Mouse (Mus musculus): ENCODE data around the gene Rrp15. TPM values are rescaled to one million over a fixed set of nuclear protein-coding genes. Genes with fewer than 3 reads are reported as not detected.

Gene Rrp15
- total RNA-seq, 2 experiments from 2014 or later = 13.1 to 15.8 TPM

- peak within 1 kb of the TSS; percentile 83 for H3K4me3 ChIP-seq
- peak within 1 kb of the TSS; percentile 63 for H3K27ac ChIP-seq
- DNase-seq (ENCODE audit: extremely low spot score in 1 of 2, low spot score in 2 of 2) = peak; percentile 26 to 29
- no peak for TF ChIP-seq CTCF (IDR thresholded peaks at IDR 0.05)
- intact Hi-C loops (cut with DNase I) = loop anchor here (5.0 kb wide), 3 partner anchors 99 to 464 kb away; no protein-coding TSS in a partner anchor
Measured at GRCm38 (mm10) chr1:186705915-186706248, 43.3 kb downstream of the Rrp15 start, which contains the start of gene Tgfb2. Gene Tgfb2 (minus strand): TSS chr1:186705989.

- peak; percentile 56 to 64 for DNase-seq (ENCODE audit: extremely low spot score in 1 of 2, low spot score in 2 of 2)
- Histone ChIP-seq H3K4me3 (peak overlapping the region; percentile 83), H3K27ac (peak overlapping the region; percentile 63)
- intact Hi-C loops (cut with DNase I) = loop anchor here (5.0 kb wide), 3 partner anchors 98 to 463 kb away; no protein-coding TSS in a partner anchor
- TF ChIP-seq CTCF (IDR thresholded peaks at IDR 0.05) = peak; percentile 20
Measured at GRCm38 (mm10) chr1:186705203-186705914, 43.8 kb downstream of the Rrp15 start.

GRCm38 (mm10) chr1:186703980-186704701 is 45.0 kb downstream of the Rrp15 start:
- DNase-seq (ENCODE audit: extremely low spot score in 1 of 2, low spot score in 2 of 2) = peak in 1 of 2 experiments; percentile 21
- no peak; the same call in none of the 2 replicates for TF ChIP-seq CTCF (IDR thresholded peaks at IDR 0.05)
- Histone ChIP-seq H3K4me3 (peak overlapping the region; percentile 83), H3K27ac (peak overlapping the region; percentile 29)
- intact Hi-C loops (cut with DNase I) = loop anchor here (5.0 kb wide), 1 partner anchor 47 kb away; no protein-coding TSS in a partner anchor

- no peak for TF ChIP-seq CTCF (IDR thresholded peaks at IDR 0.05)
- peak overlapping the region; percentile 29; the same call in 1 of the 2 replicates for H3K27ac ChIP-seq
- peak overlapping the region; percentile 83 for H3K4me3 ChIP-seq
- intact Hi-C loops (cut with DNase I) = loop anchor here (5.0 kb wide), 1 partner anchor 46 kb away; no protein-coding TSS in a partner anchor
- DNase-seq (ENCODE audit: extremely low spot score in 1 of 2, low spot score in 2 of 2) = no peak
Measured at GRCm38 (mm10) chr1:186703256-186703979, 45.7 kb downstream of the Rrp15 start.

GRCm38 (mm10) chr1:186702391-186703255 is 46.5 kb downstream of the Rrp15 start:
- no peak for DNase-seq (ENCODE audit: extremely low spot score in 1 of 2, low spot score in 2 of 2)
- H3K27ac ChIP-seq = peak overlapping the region; percentile 38; the same call in 1 of the 2 replicates

GRCm38 (mm10) chr1:186701206-186701905 is 47.8 kb downstream of the Rrp15 start:
- no peak for DNase-seq (ENCODE audit: extremely low spot score in 1 of 2, low spot score in 2 of 2)
- no peak overlapping the region for H3K27ac ChIP-seq
- TF ChIP-seq CTCF (IDR thresholded peaks at IDR 0.05) = no peak
- no peak overlapping the region for H3K4me3 ChIP-seq
- intact Hi-C loops (cut with DNase I) = loop anchor here (5.0 kb wide), 1 partner anchor 44 kb away; no protein-coding TSS in a partner anchor

More at GRCm38 (mm10) chr1:186702391-186703255, 46.5 kb downstream of the Rrp15 start:
- intact Hi-C loops (cut with DNase I) = loop anchor here (5.0 kb wide), 1 partner anchor 45 kb away; no protein-coding TSS in a partner anchor
- H3K4me3 ChIP-seq = peak overlapping the region; percentile 21
- no peak for TF ChIP-seq CTCF (IDR thresholded peaks at IDR 0.05)

GRCm38 (mm10) chr1:186700496-186700895 is 48.7 kb downstream of the Rrp15 start:
- H3K27ac ChIP-seq = no peak overlapping the region
- no peak for DNase-seq (ENCODE audit: extremely low spot score in 1 of 2, low spot score in 2 of 2)
- intact Hi-C loops (cut with DNase I) = loop anchor here (5.0 kb wide), 1 partner anchor 43 kb away; no protein-coding TSS in a partner anchor
- TF ChIP-seq CTCF (IDR thresholded peaks at IDR 0.05) = no peak
- no peak overlapping the region for H3K4me3 ChIP-seq

GRCm38 (mm10) chr1:186698583-186699338 is 50.4 kb downstream of the Rrp15 start:
- intact Hi-C loops (cut with DNase I) = no loop called here
- TF ChIP-seq CTCF (IDR thresholded peaks at IDR 0.05) = peak; percentile 47
- Histone ChIP-seq H3K27ac (no peak overlapping the region), H3K4me3 (no peak overlapping the region)
- DNase-seq (ENCODE audit: extremely low spot score in 1 of 2, low spot score in 2 of 2) = no peak

GRCm38 (mm10) chr1:186696231-186696630 is 52.9 kb downstream of the Rrp15 start:
- intact Hi-C loops (cut with DNase I) = no loop called here
- H3K27ac ChIP-seq = no peak overlapping the region
- H3K4me3 ChIP-seq = no peak overlapping the region
- no peak for DNase-seq (ENCODE audit: extremely low spot score in 1 of 2, low spot score in 2 of 2)
- TF ChIP-seq CTCF (IDR thresholded peaks at IDR 0.05) = no peak
